Mouse (Mus musculus) inflammation-experienced regulatory T-cells, adult 16 weeks (primary cell): ENCODE data around the gene Zfp965. TPM values are rescaled to one million over a fixed set of nuclear protein-coding genes. Genes with fewer than 3 reads are reported as not detected.

Experiments used
- polyA plus RNA-seq: library from polyadenylated mRNA; unstranded; fragments of 100-300 nt; shearing (Covaris generic); gene quantifications from one replicate; pipeline ENCODE4 v1.2.1, GENCODE M21; 2017

Gene Zfp965
- 6.5 TPM for polyA plus RNA-seq

GRCm38 (mm10) chr2:175469685-175470084 is at the start of gene Zfp965:
TSS of gene Zfp965 (plus strand) at chr2:175469985.

GRCm38 (mm10) chr2:175435707-175436106 is 34.1 kb upstream of the Zfp965 start, which contains the start of gene Gm4724:
TSS of gene Gm4724 (minus strand) at chr2:175435807.

Other genes starting within 250 kb of the Zfp965 start
- 6.5 TPM for gene Gm14440, start 194.9 kb upstream of the Zfp965 start, polyA plus RNA-seq
- 20.2 TPM for gene Gm4631, start 131.8 kb upstream of the Zfp965 start, polyA plus RNA-seq
- gene Zfp968, start 97.5 kb upstream of the Zfp965 start, polyA plus RNA-seq, result 5.5 TPM
- gene Gm4724, start 34.2 kb upstream of the Zfp965 start, polyA plus RNA-seq, result 7.4 TPM
- not detected for gene Gm11007, start 174.0 kb downstream of the Zfp965 start, polyA plus RNA-seq
- not detected for gene Zfp969, start 233.7 kb downstream of the Zfp965 start, polyA plus RNA-seq